Comparison of ENCODE assay signal across 8 mouse cellular contexts in genomic region chr12:100282025-100282885, GRCm38 (mm10).
A peak's percentile ranks its signal among the peaks of the same experiment; 100 is the strongest.
DNase-seq lines count a peak whose midpoint lies in the region; ATAC-seq and TF ChIP-seq lines count a peak whose summit lies in the region.

No protein-coding gene starts in this region.

- no peak overlapping the region for H3K4me3 ChIP-seq in thymus, adult 2 months (ENCODE audit: control insufficient read depth, insufficient read depth, low read length)
- no peak overlapping the region for H3K4me3 ChIP-seq in hindbrain, embryonic 16.5 days (ENCODE audit: low read length)
- H3K4me3 ChIP-seq in lung, embryonic 16.5 days (ENCODE audit: low read length): no peak overlapping the region
- H3K4me3 ChIP-seq in spleen, adult 2 months (ENCODE audit: extremely low read depth, insufficient read depth, insufficient read length): no peak overlapping the region

- H3K27ac ChIP-seq in thymus, adult 2 months (ENCODE audit: control insufficient read depth, insufficient read depth, low read length): peak overlapping the region; percentile 58
- H3K27ac ChIP-seq in hindbrain, embryonic 16.5 days (ENCODE audit: low read depth, low read length): peak overlapping the region; percentile 73
- H3K27ac ChIP-seq in lung, embryonic 16.5 days (ENCODE audit: low read length): peak overlapping the region; percentile 92
- peak overlapping the region; percentile 81 for H3K27ac ChIP-seq in spleen, adult 2 months (ENCODE audit: insufficient read depth, low read length)

- 70% methylated on average over 8 of the region's 8 CpGs for WGBS in thymus, adult 2 months
- WGBS in hindbrain, embryonic 16.5 days: 41% methylated on average over 8 of the region's 8 CpGs
- 38% methylated on average over 8 of the region's 8 CpGs for WGBS in lung, embryonic 16.5 days
- WGBS in spleen, adult 2 months: 71% methylated on average over 8 of the region's 8 CpGs

- no peak for TF ChIP-seq CTCF in thymus, adult 2 months (IDR thresholded peaks at IDR 0.05; ENCODE audit: borderline replicate concordance, control insufficient read depth, extremely low read depth, insufficient read depth, low read length, poor library complexity)
- no peak for TF ChIP-seq CTCF in spleen, adult 2 months (IDR thresholded peaks at IDR 0.05; ENCODE audit: extremely low read depth, insufficient read depth, insufficient read length, insufficient replicate concordance)

- no peak overlapping the region for H3K4me2 ChIP-seq in hindbrain, embryonic 16.5 days (ENCODE audit: low read length)
- H3K4me2 ChIP-seq in lung, embryonic 16.5 days (ENCODE audit: low read depth, low read length): no peak overlapping the region

- peaks cover 30% of the 10 kb centered on the region for H3K4me1 ChIP-seq in thymus, adult 2 months (replicated peaks; ENCODE audit: control insufficient read depth, insufficient read depth, low read length)
- H3K4me1 ChIP-seq in hindbrain, embryonic 16.5 days (ENCODE audit: control insufficient read depth, insufficient read depth, low read depth, low read length): peaks cover 10% of the 10 kb centered on the region
- peaks cover 39% of the 10 kb centered on the region for H3K4me1 ChIP-seq in lung, embryonic 16.5 days (replicated peaks; ENCODE audit: control insufficient read depth, insufficient read depth, low read length)
- peaks cover 18% of the 10 kb centered on the region; the same call in 1 of the 2 replicates for H3K4me1 ChIP-seq in spleen, adult 2 months (ENCODE audit: control insufficient read depth, insufficient read depth, insufficient read length)

- H3K36me3 ChIP-seq in thymus, adult 2 months (ENCODE audit: control insufficient read depth, insufficient read depth, low read length): no peaks in the 10 kb centered on the region
- no peaks in the 10 kb centered on the region for H3K36me3 ChIP-seq in hindbrain, embryonic 16.5 days (ENCODE audit: control insufficient read depth, insufficient read depth, low read length)
- no peaks in the 10 kb centered on the region for H3K36me3 ChIP-seq in lung, embryonic 16.5 days (ENCODE audit: control insufficient read depth, insufficient read depth, low read length)
- no peaks in the 10 kb centered on the region for H3K36me3 ChIP-seq in spleen, adult 2 months (ENCODE audit: control insufficient read depth, insufficient read depth, low read length)

- H3K9me3 ChIP-seq in hindbrain, embryonic 16.5 days (ENCODE audit: control insufficient read depth, low read length): no peaks in the 10 kb centered on the region
- no peaks in the 10 kb centered on the region for H3K9me3 ChIP-seq in lung, embryonic 16.5 days (ENCODE audit: control insufficient read depth, low read length)

- peak; percentile 20 for DNase-seq in thymus, adult 2 months
- no peak for DNase-seq in thymus, postnatal 10 days (ENCODE audit: low spot score in 2 of 2)
- peak; percentile 52 for DNase-seq in fat pad, adult 2 months (ENCODE audit: extremely low read depth, low read depth, low spot score)
- peak; percentile 59 to 65 for DNase-seq in spleen, adult 2 months (ENCODE audit: low read depth in 1 of 2, low spot score in 2 of 2)
- DNase-seq in testis, postnatal 14 days (ENCODE audit: low spot score): no peak
- DNase-seq in adrenal gland, adult (ENCODE audit: inconsistent age in 2 of 2, low spot score in 1 of 2): no peak

- 0 out of 2 replicates have a peak overlapping the region, but pooled peaks have one; percentile 10 for H3K9ac ChIP-seq in hindbrain, embryonic 16.5 days (ENCODE audit: low read depth, low read length)
- peak overlapping the region; percentile 42; the same call in 1 of the 2 replicates for H3K9ac ChIP-seq in lung, embryonic 16.5 days (ENCODE audit: low read length)

- peak; percentile 85 for ATAC-seq in hindbrain, embryonic 16.5 days
- peak; percentile 94 for ATAC-seq in lung, embryonic 16.5 days (ENCODE audit: low read depth)

- no peak for TF ChIP-seq POLR2A in thymus, adult 2 months (IDR thresholded peaks at IDR 0.05; ENCODE audit: control insufficient read depth, extremely low read depth, insufficient read depth, low read length, poor library complexity)
- no peak for TF ChIP-seq POLR2A in spleen, adult 2 months (IDR thresholded peaks at IDR 0.05; ENCODE audit: low read depth, low read length)

- H3K27me3 ChIP-seq in thymus, adult 2 months (ENCODE audit: control insufficient read depth, insufficient read depth, low read length): no peaks in the 10 kb centered on the region
- no peaks in the 10 kb centered on the region for H3K27me3 ChIP-seq in hindbrain, embryonic 16.5 days (replicated peaks; ENCODE audit: control insufficient read depth, insufficient read depth, low read length)
- H3K27me3 ChIP-seq in lung, embryonic 16.5 days (ENCODE audit: control insufficient read depth, insufficient read depth, low read depth, low read length): no peaks in the 10 kb centered on the region
- H3K27me3 ChIP-seq in spleen, adult 2 months (ENCODE audit: control insufficient read depth, insufficient read depth, low read length): no peaks in the 10 kb centered on the region

Comparison
In these comparisons a context has a peak if more than half of its experiments do, and no peak if none do; other contexts are left out.
1. DNase-seq: peak in thymus, adult 2 months (single experiment), fat pad, adult 2 months (single experiment) and spleen, adult 2 months (2 of 2); none in thymus, postnatal 10 days (0 of 2), testis, postnatal 14 days (single experiment) and adrenal gland, adult (0 of 2).
2. Peak in every context shown above with its lines, with median percentiles within 50 percentile points of each other: H3K27ac ChIP-seq.